Mouse (Mus musculus): ENCODE measurements around the gene Tdrd7. TPM values are rescaled to one million over a fixed set of nuclear protein-coding genes. Genes with fewer than 3 reads are reported as not detected.

The Tdrd7 gene
- polyA plus RNA-seq, 1 experiment, result 98.5 TPM

- TF ChIP-seq CTCF (IDR thresholded peaks at IDR 0.05; ENCODE audit: control insufficient read depth, insufficient read depth, insufficient replicate concordance, low read depth, low read length), result no peak
- TF ChIP-seq POLR2A (IDR thresholded peaks at IDR 0.05; ENCODE audit: control insufficient read depth, low read depth, low read length), result no peak
- Histone ChIP-seq H3K4me1 (ENCODE audit: control insufficient read depth, insufficient read depth, low read length) (peaks cover 12% of the 10 kb centered on the region), H3K27ac (ENCODE audit: control insufficient read depth, insufficient read depth, low read depth, low read length) (no peak overlapping the region), H3K4me3 (ENCODE audit: control insufficient read depth, low read depth, low read length) (no peak overlapping the region), H3K36me3 (ENCODE audit: control insufficient read depth, insufficient read depth, low read length) (no peaks in the 10 kb centered on the region), H3K27me3 (ENCODE audit: control insufficient read depth, insufficient read depth, low read length) (no peaks in the 10 kb centered on the region)
Measured at GRCm38 (mm10) chr4:46041761-46042504, 76.8 kb downstream of the Tdrd7 start.

DNA sequence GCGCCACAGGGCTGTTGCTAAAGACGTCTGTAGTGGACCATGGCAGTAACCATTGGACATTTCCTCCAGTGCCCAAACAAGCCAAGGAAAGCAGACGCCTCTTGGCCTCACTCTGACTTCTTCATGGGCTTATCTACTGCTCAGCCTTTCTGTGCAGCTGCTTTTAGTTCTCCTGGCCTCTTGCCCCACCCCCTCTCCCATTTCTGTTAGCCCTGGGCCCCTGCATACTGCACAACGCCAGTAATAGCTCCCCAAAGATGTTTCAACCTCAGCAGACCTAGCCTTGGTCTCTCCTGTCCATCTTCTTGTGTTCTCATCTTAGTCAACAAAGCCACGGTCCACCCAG, 77.3 kb downstream of the Tdrd7 start:
- peaks cover 12% of the 10 kb centered on the region for H3K4me1 ChIP-seq (ENCODE audit: control insufficient read depth, insufficient read depth, low read length)
- TF ChIP-seq POLR2A (IDR thresholded peaks at IDR 0.05; ENCODE audit: control insufficient read depth, low read depth, low read length) (no peak), CTCF (IDR thresholded peaks at IDR 0.05; ENCODE audit: control insufficient read depth, insufficient read depth, insufficient replicate concordance, low read depth, low read length) (no peak)
- H3K27me3 ChIP-seq (ENCODE audit: control insufficient read depth, insufficient read depth, low read length), result no peaks in the 10 kb centered on the region
- H3K36me3 ChIP-seq (ENCODE audit: control insufficient read depth, insufficient read depth, low read length), result no peaks in the 10 kb centered on the region
- H3K27ac ChIP-seq (ENCODE audit: control insufficient read depth, insufficient read depth, low read depth, low read length), result no peak overlapping the region
- no peak overlapping the region for H3K4me3 ChIP-seq (ENCODE audit: control insufficient read depth, low read depth, low read length)

DNA sequence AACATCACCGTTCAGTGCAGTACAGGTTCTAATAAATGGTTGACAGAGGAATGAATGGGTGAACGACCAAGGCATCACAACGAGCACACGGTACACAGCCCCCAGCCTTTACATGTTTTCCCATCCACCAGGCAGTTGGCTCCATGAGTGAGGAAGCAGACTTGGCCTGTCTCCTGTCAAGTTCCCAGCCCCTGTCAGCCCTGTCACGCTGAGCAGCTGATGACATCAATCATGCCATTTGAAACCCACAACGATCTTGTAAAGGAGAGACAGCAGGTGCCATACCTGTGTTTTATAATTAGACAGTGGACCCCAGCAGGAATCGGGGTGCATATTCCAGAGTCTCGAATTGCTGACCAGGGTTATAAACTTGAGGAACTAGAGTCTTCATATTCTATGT, 78.2 kb downstream of the Tdrd7 start:
- Histone ChIP-seq H3K27ac (ENCODE audit: control insufficient read depth, insufficient read depth, low read depth, low read length) (no peak overlapping the region), H3K36me3 (ENCODE audit: control insufficient read depth, insufficient read depth, low read length) (no peaks in the 10 kb centered on the region), H3K27me3 (ENCODE audit: control insufficient read depth, insufficient read depth, low read length) (no peaks in the 10 kb centered on the region), H3K4me3 (ENCODE audit: control insufficient read depth, low read depth, low read length) (no peak overlapping the region), H3K4me1 (ENCODE audit: control insufficient read depth, insufficient read depth, low read length) (peaks cover 12% of the 10 kb centered on the region)
- TF ChIP-seq CTCF (IDR thresholded peaks at IDR 0.05; ENCODE audit: control insufficient read depth, insufficient read depth, insufficient replicate concordance, low read depth, low read length), result no peak
- TF ChIP-seq POLR2A (IDR thresholded peaks at IDR 0.05; ENCODE audit: control insufficient read depth, low read depth, low read length), result no peak

DNA sequence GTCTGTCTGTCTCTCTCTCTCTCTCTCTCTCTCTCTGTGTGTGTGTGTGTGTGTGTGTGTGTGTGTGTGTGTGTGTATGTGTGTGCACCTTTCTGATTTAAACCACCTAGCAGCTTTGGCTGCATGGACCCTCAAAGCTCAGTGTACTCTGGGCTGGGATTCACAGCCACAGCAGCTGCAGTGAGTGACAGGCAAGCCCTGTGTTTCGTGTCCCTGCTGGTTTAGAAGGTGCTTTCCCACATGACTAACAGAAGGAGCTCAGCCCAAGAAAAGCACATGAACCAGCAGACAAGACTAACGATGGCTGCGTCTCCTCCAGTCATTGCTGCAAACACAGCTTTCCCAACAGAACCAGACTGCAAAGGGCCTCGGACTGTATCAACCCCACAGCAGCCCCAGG, 82.8 kb downstream of the Tdrd7 start:
- H3K27me3 ChIP-seq (ENCODE audit: control insufficient read depth, insufficient read depth, low read length), result no peaks in the 10 kb centered on the region
- H3K4me1 ChIP-seq (ENCODE audit: control insufficient read depth, insufficient read depth, low read length), result no peaks in the 10 kb centered on the region
- no peak overlapping the region for H3K27ac ChIP-seq (ENCODE audit: control insufficient read depth, insufficient read depth, low read depth, low read length)
- H3K4me3 ChIP-seq (ENCODE audit: control insufficient read depth, low read depth, low read length), result no peak overlapping the region
- no peak for TF ChIP-seq POLR2A (IDR thresholded peaks at IDR 0.05; ENCODE audit: control insufficient read depth, low read depth, low read length)
- no peaks in the 10 kb centered on the region for H3K36me3 ChIP-seq (ENCODE audit: control insufficient read depth, insufficient read depth, low read length)

DNA sequence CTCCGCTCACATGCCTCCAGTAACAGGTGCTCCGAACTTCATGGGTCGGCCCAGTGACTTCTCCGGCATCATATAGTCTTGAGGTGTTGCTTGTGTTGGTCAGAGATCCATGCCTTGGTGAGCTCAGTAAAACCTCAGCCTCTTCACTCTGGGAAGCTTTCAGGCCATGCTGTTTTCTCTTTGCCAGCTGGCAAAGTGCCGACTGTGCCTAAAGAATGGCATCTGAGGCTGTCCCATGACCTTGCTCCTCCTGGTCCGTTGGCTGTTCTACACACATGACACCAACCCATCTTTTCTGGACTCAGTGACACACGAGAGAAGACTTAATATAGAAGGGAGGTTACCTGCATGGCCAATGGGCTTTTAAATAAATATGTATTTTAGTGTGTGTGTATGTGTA, 83.3 kb downstream of the Tdrd7 start:
- no peaks in the 10 kb centered on the region for H3K27me3 ChIP-seq (ENCODE audit: control insufficient read depth, insufficient read depth, low read length)
- TF ChIP-seq CTCF (IDR thresholded peaks at IDR 0.05; ENCODE audit: control insufficient read depth, insufficient read depth, insufficient replicate concordance, low read depth, low read length) (no peak), POLR2A (IDR thresholded peaks at IDR 0.05; ENCODE audit: control insufficient read depth, low read depth, low read length) (no peak)
- no peaks in the 10 kb centered on the region for H3K4me1 ChIP-seq (ENCODE audit: control insufficient read depth, insufficient read depth, low read length)
- no peaks in the 10 kb centered on the region for H3K36me3 ChIP-seq (ENCODE audit: control insufficient read depth, insufficient read depth, low read length)
- no peak overlapping the region for H3K27ac ChIP-seq (ENCODE audit: control insufficient read depth, insufficient read depth, low read depth, low read length)
- no peak overlapping the region for H3K4me3 ChIP-seq (ENCODE audit: control insufficient read depth, low read depth, low read length)

GRCm38 (mm10) chr4:46053323-46054107, 88.4 kb downstream of the Tdrd7 start:
- H3K36me3 ChIP-seq (ENCODE audit: control insufficient read depth, insufficient read depth, low read length), result no peaks in the 10 kb centered on the region
- H3K27ac ChIP-seq (ENCODE audit: control insufficient read depth, insufficient read depth, low read depth, low read length), result no peak overlapping the region
- no peaks in the 10 kb centered on the region for H3K4me1 ChIP-seq (ENCODE audit: control insufficient read depth, insufficient read depth, low read length)
- no peaks in the 10 kb centered on the region for H3K27me3 ChIP-seq (ENCODE audit: control insufficient read depth, insufficient read depth, low read length)
- no peak overlapping the region for H3K4me3 ChIP-seq (ENCODE audit: control insufficient read depth, low read depth, low read length)
- TF ChIP-seq POLR2A (IDR thresholded peaks at IDR 0.05; ENCODE audit: control insufficient read depth, low read depth, low read length) (no peak), CTCF (IDR thresholded peaks at IDR 0.05; ENCODE audit: control insufficient read depth, insufficient read depth, insufficient replicate concordance, low read depth, low read length) (no peak)

GRCm38 (mm10) chr4:46056163-46056562, 91.0 kb downstream of the Tdrd7 start:
- H3K36me3 ChIP-seq (ENCODE audit: control insufficient read depth, insufficient read depth, low read length), result no peaks in the 10 kb centered on the region
- H3K4me1 ChIP-seq (ENCODE audit: control insufficient read depth, insufficient read depth, low read length), result no peaks in the 10 kb centered on the region
- H3K4me3 ChIP-seq (ENCODE audit: control insufficient read depth, low read depth, low read length), result no peak overlapping the region
- TF ChIP-seq POLR2A (IDR thresholded peaks at IDR 0.05; ENCODE audit: control insufficient read depth, low read depth, low read length) (no peak), CTCF (IDR thresholded peaks at IDR 0.05; ENCODE audit: control insufficient read depth, insufficient read depth, insufficient replicate concordance, low read depth, low read length) (no peak)
- H3K27ac ChIP-seq (ENCODE audit: control insufficient read depth, insufficient read depth, low read depth, low read length), result no peak overlapping the region
- H3K27me3 ChIP-seq (ENCODE audit: control insufficient read depth, insufficient read depth, low read length), result no peaks in the 10 kb centered on the region

Measured in testis, adult 2 months (tissue).